In the genomic region with DNA sequence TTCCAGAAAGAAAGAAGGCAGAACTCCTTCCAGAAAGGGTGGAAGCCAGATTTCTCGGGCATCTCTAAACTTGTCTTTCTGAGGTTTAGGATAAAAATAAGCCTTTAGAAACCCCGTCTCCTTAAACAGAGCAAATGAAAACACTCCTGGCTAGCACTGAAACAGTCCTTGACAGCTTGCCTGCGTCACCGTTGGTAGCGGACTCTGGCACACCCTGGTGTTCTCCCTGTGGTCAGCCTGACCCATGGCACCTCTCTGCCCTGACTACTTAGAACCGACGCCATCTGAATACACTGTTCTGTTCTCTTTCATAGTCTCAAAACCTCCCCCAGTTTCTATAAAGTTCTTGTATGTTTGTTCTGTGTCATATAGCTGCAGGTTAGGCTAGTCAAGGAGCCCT, we compare ENCODE assay signal across 8 mouse cellular contexts. TPM values are rescaled to one million over a fixed set of nuclear protein-coding genes. Genes with fewer than 3 reads are reported as not detected.
DNase-seq lines count a peak whose midpoint lies in the region; ATAC-seq and TF ChIP-seq lines count a peak whose summit lies in the region.

No protein-coding gene starts in this region.

- H3K36me3 ChIP-seq in midbrain, embryonic 13.5 days = peaks cover 20% of the 10 kb centered on the region
- H3K36me3 ChIP-seq in midbrain, embryonic 10.5 days = peaks cover 28% of the 10 kb centered on the region
- H3K36me3 ChIP-seq in lung, embryonic 14.5 days (ENCODE audit: insufficient read depth) = peaks cover 11% of the 10 kb centered on the region; the same call in 1 of the 2 replicates

- H3K27ac ChIP-seq in midbrain, embryonic 13.5 days = 0 out of 2 replicates have a peak overlapping the region, but pooled peaks have one; percentile 30
- no peak overlapping the region for H3K27ac ChIP-seq in midbrain, embryonic 10.5 days (replicated peaks)
- H3K27ac ChIP-seq in gastrocnemius, adult 2 months = peak overlapping the region; percentile 89
- peak overlapping the region; percentile 82 for H3K27ac ChIP-seq in lung, embryonic 14.5 days (ENCODE audit: low read depth)

- no peak for DNase-seq in cerebellum, adult 9-11 months
- no peak for DNase-seq in midbrain, embryonic 10.5 days (ENCODE audit: low spot score)
- DNase-seq in gastrocnemius, adult 2 months = peak; percentile 78
- DNase-seq in lung, embryonic 14.5 days = peak; percentile 38
- DNase-seq in left cerebral cortex, adult 8-10 months (ENCODE audit: low spot score in 2 of 2) = no peak

- H3K4me1 ChIP-seq in midbrain, embryonic 13.5 days (replicated peaks) = peaks cover 19% of the 10 kb centered on the region
- peaks cover 6% of the 10 kb centered on the region; the same call in 1 of the 2 replicates for H3K4me1 ChIP-seq in midbrain, embryonic 10.5 days
- H3K4me1 ChIP-seq in lung, embryonic 14.5 days (ENCODE audit: insufficient read depth) = peaks cover 24% of the 10 kb centered on the region

- H3K4me2 ChIP-seq in midbrain, embryonic 13.5 days (replicated peaks) = no peak overlapping the region
- H3K4me2 ChIP-seq in lung, embryonic 14.5 days = 0 out of 2 replicates have a peak overlapping the region, but pooled peaks have one; percentile 15

- peak; percentile 35 for TF ChIP-seq CTCF in gastrocnemius, adult 2 months (IDR thresholded peaks at IDR 0.05)
- no peak for TF ChIP-seq CTCF in lung, embryonic 14.5 days (IDR thresholded peaks at IDR 0.05; ENCODE audit: low read depth)

- intact Hi-C loops in gastrocnemius, adult 2 months (cut with DNase I) = no loop called here

- H3K27me3 ChIP-seq in midbrain, embryonic 13.5 days = no peaks in the 10 kb centered on the region
- H3K27me3 ChIP-seq in midbrain, embryonic 10.5 days (ENCODE audit: low read depth, poor library complexity, severe bottlenecking) = no peaks in the 10 kb centered on the region
- no peaks in the 10 kb centered on the region for H3K27me3 ChIP-seq in lung, embryonic 14.5 days (ENCODE audit: insufficient read depth, low read length)

- 83% methylated on average over 7 of the region's 7 CpGs for WGBS in midbrain, embryonic 13.5 days
- 87% methylated on average over 7 of the region's 7 CpGs for WGBS in midbrain, embryonic 10.5 days
- WGBS in lung, embryonic 14.5 days = 39% methylated on average over 7 of the region's 7 CpGs

- H3K9ac ChIP-seq in midbrain, embryonic 13.5 days (replicated peaks) = no peak overlapping the region
- no peak overlapping the region for H3K9ac ChIP-seq in lung, embryonic 14.5 days

- peak; percentile 42; the same call in 1 of the 2 replicates for ATAC-seq in cerebellum, adult (ENCODE audit: insufficient number of reproducible peaks, low FRiP score, low TSS enrichment)
- ATAC-seq in midbrain, embryonic 13.5 days = no peak
- peak; percentile 39; the same call in 1 of the 2 replicates for ATAC-seq in lung, embryonic 14.5 days (ENCODE audit: insufficient read depth)
- ATAC-seq in erythroid progenitor cell, adult 5-6 weeks (replicated peaks; ENCODE audit: low FRiP score, poor library complexity, severe bottlenecking) = no peak

- H3K4me3 ChIP-seq in midbrain, embryonic 13.5 days (replicated peaks) = no peak overlapping the region
- H3K4me3 ChIP-seq in midbrain, embryonic 10.5 days = no peak overlapping the region
- peak overlapping the region; percentile 34 for H3K4me3 ChIP-seq in gastrocnemius, adult 2 months
- H3K4me3 ChIP-seq in lung, embryonic 14.5 days (ENCODE audit: low read depth, low read length) = no peak overlapping the region

- H3K9me3 ChIP-seq in midbrain, embryonic 13.5 days = no peaks in the 10 kb centered on the region
- H3K9me3 ChIP-seq in midbrain, embryonic 10.5 days (replicated peaks) = 0 out of 2 replicates have a peak, but pooled peaks cover 7% of the 10 kb centered on the region
- H3K9me3 ChIP-seq in lung, embryonic 14.5 days (ENCODE audit: low read depth, low read length) = peaks cover 4% of the 10 kb centered on the region; the same call in 1 of the 2 replicates

RNA-seq across cellular contexts. Expression of a gene that starts 17.7 kb away (rescaled TPM):
- polyA plus RNA-seq in midbrain, embryonic 13.5 days (2015; fragmentation: Nextera tagmentation; extraction: Ambion mirVana) = 21.0 and 21.8 TPM in 2 replicates
- polyA plus RNA-seq in midbrain, embryonic 10.5 days (2016; fragmentation: Nextera tagmentation; extraction: Ambion mirVana) = 9.3 and 11.8 TPM in 2 replicates
- 10 to 100 TPM; 61.7 to 78.6 TPM for total RNA-seq in gastrocnemius, adult 2 months (2021)
- polyA plus RNA-seq in lung, embryonic 14.5 days (2014; fragmentation: Nextera tagmentation; extraction: Ambion mirVana) = 9.5 and 10.7 TPM in 2 replicates
- 5.9 and 11.2 TPM in 2 replicates for total RNA-seq in erythroid progenitor cell, adult 5-6 weeks (2015; ENCODE audit: low replicate concordance)
- 9.8 and 13.3 TPM in 2 replicates for total RNA-seq in erythroid progenitor cell, adult 5-6 weeks (2017; ENCODE audit: low replicate concordance)
- 100 to 1,000 TPM in 3 of 4 experiments, 10 to 100 TPM in 1; 97.5 to 104 (median 102) TPM for total RNA-seq in left cerebral cortex, adult 8-10 months (2022)

RNA-seq across cellular contexts. Expression of a gene that starts 53.9 kb away (rescaled TPM):
- polyA plus RNA-seq in midbrain, embryonic 13.5 days (2015; fragmentation: Nextera tagmentation; extraction: Ambion mirVana) = 53.7 and 58.5 TPM in 2 replicates
- polyA plus RNA-seq in midbrain, embryonic 10.5 days (2016; fragmentation: Nextera tagmentation; extraction: Ambion mirVana) = 63.4 and 70.0 TPM in 2 replicates
- 10 to 100 TPM in 1 of 2 experiments, 1 to 10 TPM in 1; 8.9 to 12.5 TPM for total RNA-seq in gastrocnemius, adult 2 months (2021)
- 57.8 and 61.9 TPM in 2 replicates for polyA plus RNA-seq in lung, embryonic 14.5 days (2014; fragmentation: Nextera tagmentation; extraction: Ambion mirVana)
- total RNA-seq in erythroid progenitor cell, adult 5-6 weeks (2015; ENCODE audit: low replicate concordance) = 22.3 and 32.3 TPM in 2 replicates
- total RNA-seq in erythroid progenitor cell, adult 5-6 weeks (2017; ENCODE audit: low replicate concordance) = 16.3 and 19.8 TPM in 2 replicates
- 10 to 100 TPM; 26.6 to 32.0 (median 28.6) TPM for total RNA-seq in left cerebral cortex, adult 8-10 months (2022)

Comparison
In these comparisons a context has a peak if more than half of its experiments do, and no peak if none do; other contexts are left out.
1. ATAC-seq: peak in cerebellum, adult (single experiment) and lung, embryonic 14.5 days (single experiment); none in midbrain, embryonic 13.5 days (single experiment) and erythroid progenitor cell, adult 5-6 weeks (single experiment).
2. DNase-seq: peak in gastrocnemius, adult 2 months (single experiment) and lung, embryonic 14.5 days (single experiment); none in cerebellum, adult 9-11 months (single experiment), midbrain, embryonic 10.5 days (single experiment) and left cerebral cortex, adult 8-10 months (0 of 2).
3. RNA of a gene that starts 17.7 kb away (total RNA-seq): 97.5 to 104 TPM in left cerebral cortex, adult 8-10 months and 61.7 to 78.6 TPM in gastrocnemius, adult 2 months; 5.9 to 13.3 TPM in erythroid progenitor cell, adult 5-6 weeks; every median in the first group is over 4 times any median in the second.